Mouse (Mus musculus): ENCODE data around the gene Ttbk2. TPM values are rescaled to one million over a fixed set of nuclear protein-coding genes. Genes with fewer than 3 reads are reported as not detected.
A peak's percentile ranks its signal among the peaks of the same experiment; 100 is the strongest.

The Ttbk2 gene
- polyA plus RNA-seq (2012; rRNA removed) = 3.9 and 4.0 TPM in 2 replicates

- WGBS = 1% methylated on average over 39 of the region's 39 CpGs
- TF ChIP-seq CTCF (IDR thresholded peaks at IDR 0.05; ENCODE audit: insufficient read depth, low read length) = 0 out of 2 replicates have a peak, but pooled peaks have one; percentile 2
- TF ChIP-seq POLR2A (IDR thresholded peaks at IDR 0.05; ENCODE audit: borderline replicate concordance, extremely low read depth, low read depth, low read length) = peak; percentile 68; the same call in 1 of the 2 replicates
- H3K4me1 ChIP-seq (ENCODE audit: control insufficient read depth, insufficient read depth, low read length) = peaks cover 6% of the 10 kb centered on the region
- H3K4me3 ChIP-seq (replicated peaks; ENCODE audit: extremely low read depth, low read depth, low read length) = peak within 1 kb of the TSS; percentile 64
- DNase-seq = peak; percentile 99
These were observed at the start of gene Ttbk2 for GRCm38 (mm10) chr2:120850424-120851082. TSS of gene Ttbk2 (minus strand) at chr2:120850604.

- TF ChIP-seq CTCF (IDR thresholded peaks at IDR 0.05; ENCODE audit: insufficient read depth, low read length) (no peak), POLR2A (IDR thresholded peaks at IDR 0.05; ENCODE audit: borderline replicate concordance, extremely low read depth, low read depth, low read length) (no peak)
- H3K4me3 ChIP-seq (replicated peaks; ENCODE audit: extremely low read depth, low read depth, low read length) = no peak overlapping the region
- no peak for DNase-seq
- H3K4me1 ChIP-seq (ENCODE audit: control insufficient read depth, insufficient read depth, low read length) = no peaks in the 10 kb centered on the region
- WGBS = 88% methylated on average over 3 of the region's 3 CpGs
These were observed 46.0 kb upstream of the Ttbk2 start for GRCm38 (mm10) chr2:120896361-120896760.

- no peak overlapping the region for H3K4me3 ChIP-seq (replicated peaks; ENCODE audit: extremely low read depth, low read depth, low read length)
- TF ChIP-seq POLR2A (IDR thresholded peaks at IDR 0.05; ENCODE audit: borderline replicate concordance, extremely low read depth, low read depth, low read length) = no peak
- no peak for TF ChIP-seq CTCF (IDR thresholded peaks at IDR 0.05; ENCODE audit: insufficient read depth, low read length)
- no peaks in the 10 kb centered on the region for H3K4me1 ChIP-seq (ENCODE audit: control insufficient read depth, insufficient read depth, low read length)
- no peak for DNase-seq
- WGBS = 45% methylated on average over 5 of the region's 5 CpGs
These were observed 37.2 kb upstream of the Ttbk2 start for GRCm38 (mm10) chr2:120887601-120888000.

GRCm38 (mm10) chr2:120873192-120873591 lies 22.8 kb upstream of the Ttbk2 start:
- TF ChIP-seq CTCF (IDR thresholded peaks at IDR 0.05; ENCODE audit: insufficient read depth, low read length) (no peak), POLR2A (IDR thresholded peaks at IDR 0.05; ENCODE audit: borderline replicate concordance, extremely low read depth, low read depth, low read length) (no peak)
- no peak overlapping the region for H3K4me3 ChIP-seq (replicated peaks; ENCODE audit: extremely low read depth, low read depth, low read length)
- DNase-seq = no peak
- 90% methylated on average over 2 of the region's 2 CpGs for WGBS
- H3K4me1 ChIP-seq (ENCODE audit: control insufficient read depth, insufficient read depth, low read length) = 0 out of 2 replicates have a peak, but pooled peaks cover 3% of the 10 kb centered on the region

- DNase-seq = no peak
- TF ChIP-seq POLR2A (IDR thresholded peaks at IDR 0.05; ENCODE audit: borderline replicate concordance, extremely low read depth, low read depth, low read length) = no peak
- TF ChIP-seq CTCF (IDR thresholded peaks at IDR 0.05; ENCODE audit: insufficient read depth, low read length) = no peak
- 56% methylated on average over 9 of the region's 9 CpGs for WGBS
- Histone ChIP-seq H3K4me3 (replicated peaks; ENCODE audit: extremely low read depth, low read depth, low read length) (no peak overlapping the region), H3K4me1 (ENCODE audit: control insufficient read depth, insufficient read depth, low read length) (0 out of 2 replicates have a peak, but pooled peaks cover 3% of the 10 kb centered on the region)
These were observed 21.3 kb upstream of the Ttbk2 start for GRCm38 (mm10) chr2:120871447-120872336.

- Histone ChIP-seq H3K4me1 (ENCODE audit: control insufficient read depth, insufficient read depth, low read length) (0 out of 2 replicates have a peak, but pooled peaks cover 3% of the 10 kb centered on the region), H3K4me3 (replicated peaks; ENCODE audit: extremely low read depth, low read depth, low read length) (no peak overlapping the region)
- no peak for DNase-seq
- TF ChIP-seq CTCF (IDR thresholded peaks at IDR 0.05; ENCODE audit: insufficient read depth, low read length) (no peak), POLR2A (IDR thresholded peaks at IDR 0.05; ENCODE audit: borderline replicate concordance, extremely low read depth, low read depth, low read length) (no peak)
- 79% methylated on average over 5 of the region's 5 CpGs for WGBS
These were observed 16.9 kb upstream of the Ttbk2 start for GRCm38 (mm10) chr2:120867336-120867735.

- H3K4me3 ChIP-seq (replicated peaks; ENCODE audit: extremely low read depth, low read depth, low read length) = no peak overlapping the region
- peak; percentile 53 for TF ChIP-seq CTCF (IDR thresholded peaks at IDR 0.05; ENCODE audit: insufficient read depth, low read length)
- TF ChIP-seq POLR2A (IDR thresholded peaks at IDR 0.05; ENCODE audit: borderline replicate concordance, extremely low read depth, low read depth, low read length) = no peak
- peak; percentile 12 for DNase-seq
- 13% methylated on average over 1 of the region's 1 CpGs for WGBS
- 0 out of 2 replicates have a peak, but pooled peaks cover 3% of the 10 kb centered on the region for H3K4me1 ChIP-seq (ENCODE audit: control insufficient read depth, insufficient read depth, low read length)
These were observed 16.2 kb upstream of the Ttbk2 start for GRCm38 (mm10) chr2:120866561-120866960.

GRCm38 (mm10) chr2:120863389-120863788 lies 13.0 kb upstream of the Ttbk2 start:
- TF ChIP-seq CTCF (IDR thresholded peaks at IDR 0.05; ENCODE audit: insufficient read depth, low read length) (no peak), POLR2A (IDR thresholded peaks at IDR 0.05; ENCODE audit: borderline replicate concordance, extremely low read depth, low read depth, low read length) (no peak)
- no peaks in the 10 kb centered on the region for H3K4me1 ChIP-seq (ENCODE audit: control insufficient read depth, insufficient read depth, low read length)
- H3K4me3 ChIP-seq (replicated peaks; ENCODE audit: extremely low read depth, low read depth, low read length) = no peak overlapping the region
- DNase-seq = no peak
- 93% methylated on average over 1 of the region's 1 CpGs for WGBS

- TF ChIP-seq POLR2A (IDR thresholded peaks at IDR 0.05; ENCODE audit: borderline replicate concordance, extremely low read depth, low read depth, low read length) (no peak), CTCF (IDR thresholded peaks at IDR 0.05; ENCODE audit: insufficient read depth, low read length) (no peak)
- Histone ChIP-seq H3K4me3 (replicated peaks; ENCODE audit: extremely low read depth, low read depth, low read length) (no peak overlapping the region), H3K4me1 (ENCODE audit: control insufficient read depth, insufficient read depth, low read length) (no peaks in the 10 kb centered on the region)
- no peak for DNase-seq
- WGBS = 49% methylated on average over 1 of the region's 1 CpGs
These were observed 10.3 kb upstream of the Ttbk2 start for GRCm38 (mm10) chr2:120860699-120861098.

Data from lung, adult 2 months (tissue).